Mouse (Mus musculus) ovary, adult 2 months (tissue): ENCODE data around the gene Serping1. TPM values are rescaled to one million over a fixed set of nuclear protein-coding genes. Genes with fewer than 3 reads are reported as not detected.

Source experiments
- polyA plus RNA-seq: library from polyadenylated mRNA; depleted of rRNA; stranded (reverse); fragments of >200 nt; gene quantifications from 2 replicates; pipeline ENCODE4 v1.2.3, GENCODE M21; 2012; rRNA removed

The Serping1 gene
- polyA plus RNA-seq = 298 and 361 TPM in 2 replicates

DNA sequence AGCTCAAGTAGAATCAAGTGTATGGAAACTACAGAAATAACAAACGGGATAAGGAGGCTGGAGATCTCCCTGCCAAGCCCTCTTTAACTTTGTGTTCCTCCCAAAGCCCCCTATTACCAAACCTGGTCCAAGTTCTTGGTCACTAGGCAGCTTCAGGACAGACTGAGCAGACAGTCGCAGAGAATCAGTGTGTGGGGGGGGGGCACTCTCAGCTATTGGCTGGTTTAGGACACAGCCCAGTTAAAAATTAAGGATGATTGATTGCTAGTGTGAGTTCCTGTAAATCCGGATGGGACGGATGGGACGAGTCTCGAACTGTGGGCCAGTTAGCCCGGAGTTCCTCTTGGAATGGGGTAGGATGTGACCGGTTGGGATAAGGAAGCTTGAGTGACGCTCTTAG is at the start of gene Serping1:
TSS of gene Serping1 (minus strand) at position 204 of the 400 bp plus-strand sequence.

DNA sequence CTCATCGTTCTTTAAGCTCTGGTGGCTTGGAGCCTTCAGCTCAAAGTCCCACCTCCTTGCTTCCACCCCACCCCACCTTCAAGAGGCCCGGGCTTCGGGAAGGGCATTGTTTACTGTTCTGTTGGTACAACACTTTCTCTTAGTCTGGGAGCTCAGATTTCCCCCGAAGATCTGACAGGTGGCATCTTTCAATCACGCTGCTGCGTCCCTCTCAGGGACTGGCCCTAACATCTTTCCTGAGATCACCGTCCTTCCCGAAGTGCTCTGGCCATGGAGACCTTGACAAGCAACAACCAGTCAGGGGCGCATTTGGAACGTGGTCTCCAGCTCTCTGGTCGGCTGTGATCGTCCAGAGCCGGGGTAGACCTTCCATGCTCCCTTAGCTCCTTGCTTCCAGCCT is 47.3 kb upstream of the Serping1 start, which contains the start of gene Smtnl1:
TSS of gene Smtnl1 (minus strand) at position 101 of the 400 bp plus-strand sequence.

DNA sequence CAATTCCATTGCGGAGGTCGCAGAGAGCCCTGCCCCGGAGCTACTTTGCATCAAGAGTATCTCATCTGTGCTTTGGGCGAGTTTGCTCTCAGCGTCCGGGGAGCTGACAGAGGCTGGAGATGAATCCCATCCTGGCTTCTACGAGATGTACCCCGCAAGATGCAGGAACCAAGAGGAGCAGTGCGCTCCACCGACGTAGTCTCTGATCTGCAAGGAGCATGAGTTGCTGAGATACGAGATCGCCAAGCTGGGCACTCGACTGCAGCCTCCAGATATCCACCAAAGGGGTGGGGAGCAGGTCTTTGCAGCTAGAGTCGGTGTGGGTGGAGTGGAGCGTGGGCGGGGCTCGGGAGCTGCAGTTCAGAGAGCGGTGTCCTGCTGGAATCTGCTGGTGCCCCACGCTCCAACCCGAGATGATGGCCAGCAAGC is 23.3 kb upstream of the Serping1 start, which contains the start of gene Ube2l6:
TSS of gene Ube2l6 (plus strand) at position 336 of the 429 bp plus-strand sequence.

DNA sequence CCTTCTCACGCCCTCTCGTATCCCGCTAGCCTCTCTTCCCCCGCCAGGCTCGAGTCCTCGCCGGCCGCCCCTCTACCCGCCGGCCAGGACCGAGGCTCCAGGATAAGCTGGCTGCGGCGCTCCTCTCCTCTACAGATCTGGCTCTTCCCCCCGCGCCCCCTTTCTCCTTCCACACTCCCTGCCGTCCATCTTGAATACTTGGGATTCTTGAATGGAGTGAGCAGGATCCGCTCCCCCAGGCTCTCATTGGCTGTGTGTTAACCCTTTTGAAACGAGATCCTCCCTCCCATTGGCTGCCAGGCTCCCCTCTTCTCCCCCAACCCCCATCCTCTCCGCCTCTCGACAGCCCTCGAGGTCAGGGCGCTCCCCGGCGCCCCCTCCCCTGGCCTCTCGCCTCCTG is 31.7 kb downstream of the Serping1 start, which contains the start of gene Gm19426:
TSS of gene Gm19426 (minus strand) at position 95 of the 400 bp plus-strand sequence.

DNA sequence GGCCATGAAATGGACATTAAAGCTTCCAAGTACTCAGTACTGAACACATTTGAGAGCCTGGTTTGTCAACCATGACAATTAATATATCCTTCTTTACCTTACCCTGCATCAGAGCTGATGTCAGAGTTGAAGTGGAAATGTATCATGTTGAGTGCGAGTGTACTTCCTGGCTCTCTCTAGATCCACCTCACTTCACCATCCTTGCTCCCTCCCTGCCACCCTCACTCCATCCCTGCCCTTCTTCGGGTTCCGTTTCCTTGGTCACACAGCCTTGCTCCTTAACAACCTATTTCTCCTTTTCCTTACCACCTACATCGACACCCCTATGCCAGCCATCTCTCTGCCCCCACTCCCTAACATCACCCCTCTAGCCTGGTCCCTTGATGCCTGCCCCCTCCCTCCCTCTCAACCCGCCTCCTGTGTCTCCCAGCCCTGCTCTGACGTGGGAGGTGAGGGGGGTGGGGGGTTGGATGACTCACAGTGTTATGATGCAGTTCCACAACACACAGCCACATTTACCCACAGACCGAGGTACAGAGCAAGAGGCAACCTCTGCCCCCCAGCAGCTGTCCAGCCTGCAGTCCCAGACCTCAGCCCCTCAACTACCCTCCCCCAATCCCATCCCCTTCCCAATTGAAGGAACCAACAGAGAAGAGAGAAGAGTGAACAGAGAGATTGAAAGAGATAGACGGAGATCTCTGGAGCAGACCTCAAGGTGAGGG is 41.5 kb downstream of the Serping1 start, which contains the start of gene Ypel4:
TSS of gene Ypel4 (plus strand) at position 480 of the 722 bp plus-strand sequence.

DNA sequence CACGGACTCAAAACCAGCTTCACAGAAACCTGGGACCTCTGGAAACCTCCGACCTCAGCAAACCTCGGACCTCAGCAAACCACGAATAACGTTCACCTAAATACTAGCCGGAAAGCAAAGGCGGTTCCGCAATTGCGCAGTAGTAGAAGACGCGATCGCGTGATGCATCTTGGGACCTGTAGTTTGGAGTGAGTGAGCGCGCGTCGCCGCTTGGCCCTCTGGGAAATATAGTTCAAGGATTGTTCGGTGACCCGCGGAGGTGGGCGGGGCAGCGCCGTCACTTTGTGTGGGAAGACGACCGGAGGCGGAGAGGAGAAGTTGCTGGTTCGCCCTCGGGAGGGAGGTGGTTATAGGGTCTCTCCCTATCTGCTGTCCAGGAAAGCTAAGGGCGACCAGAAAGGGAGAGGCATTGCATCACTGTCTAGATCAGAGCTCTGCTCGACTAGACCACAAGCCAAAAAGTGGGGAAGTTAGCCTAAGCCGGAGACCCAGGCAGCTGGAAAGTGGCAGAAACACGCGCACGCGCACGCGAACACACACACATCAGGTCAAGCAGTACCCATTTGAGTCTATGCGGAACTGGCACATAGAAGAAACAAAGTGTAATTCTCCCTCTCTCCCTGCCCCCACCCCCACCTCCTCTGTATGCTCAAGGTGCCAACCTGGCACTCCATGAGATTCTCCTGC is 47.9 kb downstream of the Serping1 start, which contains the start of gene Clp1:
TSS of gene Clp1 (minus strand) at position 179 of the 687 bp plus-strand sequence.

Other genes starting within 250 kb of the Serping1 start
- 62.4 and 62.9 TPM in 2 replicates for gene Ctnnd1, start 124.7 kb downstream of the Serping1 start, polyA plus RNA-seq
- not detected in 2 replicates for gene Btbd18, start 116.4 kb downstream of the Serping1 start, polyA plus RNA-seq
- 128 and 180 TPM in 2 replicates for gene Selenoh, start 104.7 kb downstream of the Serping1 start, polyA plus RNA-seq
- gene Gm28635, start 97.4 kb downstream of the Serping1 start, polyA plus RNA-seq = not detected in 2 replicates
- gene Med19, start 97.0 kb downstream of the Serping1 start, polyA plus RNA-seq = 8.0 and 8.9 TPM in 2 replicates
- 41.7 and 58.0 TPM in 2 replicates for gene Tmx2, start 96.3 kb downstream of the Serping1 start, polyA plus RNA-seq
- 44.3 and 50.4 TPM in 2 replicates for gene Zdhhc5, start 60.3 kb downstream of the Serping1 start, polyA plus RNA-seq
- 8.1 and 9.7 TPM in 2 replicates for gene Clp1, start 48.1 kb downstream of the Serping1 start, polyA plus RNA-seq
- gene Ypel4, start 41.4 kb downstream of the Serping1 start, polyA plus RNA-seq = 7.7 and 8.3 TPM in 2 replicates
- gene Gm19426, start 31.8 kb downstream of the Serping1 start, polyA plus RNA-seq = 0.98 and 1.3 TPM in 2 replicates
- gene Ube2l6, start 23.4 kb upstream of the Serping1 start, polyA plus RNA-seq = 18.7 and 23.7 TPM in 2 replicates
- not detected in 2 replicates for gene Smtnl1, start 47.2 kb upstream of the Serping1 start, polyA plus RNA-seq
- 42.6 and 54.8 TPM in 2 replicates for gene Timm10, start 51.6 kb upstream of the Serping1 start, polyA plus RNA-seq
- gene Slc43a1, start 63.4 kb upstream of the Serping1 start, polyA plus RNA-seq = 14.3 and 15.2 TPM in 2 replicates
- 12.0 and 16.9 TPM in 2 replicates for gene Rtn4rl2, start 111.3 kb upstream of the Serping1 start, polyA plus RNA-seq
- 55.2 and 61.6 TPM in 2 replicates for gene Slc43a3, start 161.1 kb upstream of the Serping1 start, polyA plus RNA-seq
- 0.18 TPM in 1 of 2 replicates, not detected in the other for gene Prg2, start 205.0 kb upstream of the Serping1 start, polyA plus RNA-seq
- gene Prg3, start 212.8 kb upstream of the Serping1 start, polyA plus RNA-seq = not detected in 2 replicates